Mouse (Mus musculus) liver, embryonic 14.5 days (tissue): ENCODE measurements at regions not wholly inside any gene's neighbourhood (a gene's known extent, or its start where the extent isn't known, plus 50 kb on each side); places are given as distances from the start of the nearest gene placed in this dataset.
A peak's percentile ranks its signal among the peaks of the same experiment; 100 is the strongest.

ENCODE experiments used
- ATAC-seq: fragments of 200-750 bp; cut with Nextera tagmentation; 2 replicates; pipeline ENCODE4 v1.8.0; 2017; ENCODE audit warnings: moderate number of reproducible peaks, mild to moderate bottlenecking, moderate library complexity; ENCODE audit not compliant: insufficient read depth
- DNase-seq, 3 experiments: peaks; one replicate each; pipeline ENCODE4 v3.0.0-alpha.2; 2012 to 2013; ENCODE audit warnings: low read depth in 3 of 3, low spot score in 3 of 3
- H3K27ac ChIP-seq: fragments of 300-500 bp; sonication (generic); 2 replicates; pipeline ENCODE4 v1.5.1; 2014; ENCODE audit warnings: moderate library complexity, mild to moderate bottlenecking, control low read depth, inconsistent platforms
- H3K27me3 ChIP-seq: fragments of 300-500 bp; sonication (generic); 2 replicates; pipeline ENCODE4 v1.6.1; 2014; ENCODE audit warnings: mild to moderate bottlenecking, low read length, moderate library complexity; ENCODE audit not compliant: control insufficient read depth, insufficient read depth
- H3K36me3 ChIP-seq: fragments of 300-500 bp; sonication (generic); replicated peaks from 2 replicates; pipeline ENCODE4 v1.6.1; 2014; ENCODE audit warnings: low read depth; ENCODE audit not compliant: control insufficient read depth, insufficient read depth
- H3K4me1 ChIP-seq, 2 experiments: fragments of 200-500 bp in 1 of 2; fragments of 300-500 bp in 1 of 2; sonication (generic) in 1 of 2; replicated peaks; 2 replicates each; pipeline ENCODE4 v1.6.1; 2012 to 2014; ENCODE audit warnings: antibody characterized with exemption in 1 of 2, inconsistent platforms in 1 of 2, low read length in 1 of 2; ENCODE audit not compliant: control insufficient read depth in 2 of 2, insufficient read depth in 2 of 2
- H3K4me2 ChIP-seq: fragments of 300-500 bp; sonication (generic); 2 replicates; pipeline ENCODE4 v1.6.1; 2014; ENCODE audit warnings: low read depth, mild to moderate bottlenecking, control low read depth, moderate library complexity
- H3K4me3 ChIP-seq, 2 experiments: fragments of 200-500 bp in 1 of 2; fragments of 300-500 bp in 1 of 2; sonication (generic) in 1 of 2; 2 replicates each; pipeline ENCODE4 v1.5.1; 2012 to 2014; ENCODE audit warnings: low read depth in 2 of 2, low read length in 2 of 2, mild to moderate bottlenecking in 2 of 2, control low read depth in 1 of 2, inconsistent platforms in 1 of 2, moderate library complexity in 1 of 2; ENCODE audit not compliant: insufficient read depth in 1 of 2
- H3K9ac ChIP-seq: fragments of 300-500 bp; sonication (generic); replicated peaks from 2 replicates; pipeline ENCODE4 v1.6.1; 2014; ENCODE audit warnings: mild to moderate bottlenecking, control low read depth, moderate library complexity
- H3K9me3 ChIP-seq: fragments of 300-500 bp; sonication (generic); 2 replicates; pipeline ENCODE4 v1.6.1; 2016; ENCODE audit warnings: low read length, mixed read lengths; ENCODE audit not compliant: control insufficient read depth
- CTCF ChIP-seq: IDR thresholded peaks from 2 replicates; pipeline ENCODE4 v1.5.1; 2016; ENCODE audit warnings: antibody characterized with exemption, low read depth, control low read depth
- EP300 ChIP-seq: IDR thresholded peaks from 2 replicates; pipeline ENCODE4 v1.6.1; 2016; ENCODE audit warnings: antibody characterized with exemption, low read depth
- WGBS: fragments of 180-500 bp; shearing (Covaris S2); extraction: QIAGEN DNeasy Blood & Tissue Kit; methylation state at CpG from one replicate; pipeline ENCODE4 v1.1.7; 2014; ENCODE audit not compliant: insufficient replicate concordance; 5-methylcytosine and 5-hydroxymethylcytosine counted together

GRCm38 (mm10) chr7:40071313-40071712 lies 553.7 kb downstream of the Zfp619 start:
- DNase-seq (no peak), ATAC-seq (no peak)
- H3K27ac ChIP-seq, result no peak overlapping the region
- no peak overlapping the region for H3K9ac ChIP-seq
- 46% methylated on average over 2 of the region's 2 CpGs for WGBS
- no peak for TF ChIP-seq EP300
- no peak for TF ChIP-seq CTCF
- no peaks in the 10 kb centered on the region for H3K36me3 ChIP-seq
- no peak overlapping the region for H3K4me2 ChIP-seq
- no peaks in the 10 kb centered on the region for H3K27me3 ChIP-seq
- no peaks in the 10 kb centered on the region for H3K9me3 ChIP-seq
- H3K4me3 ChIP-seq, result no peak overlapping the region
- no peaks in the 10 kb centered on the region for H3K4me1 ChIP-seq

- 73% methylated on average over 1 of the region's 1 CpGs for WGBS
- Histone ChIP-seq H3K4me2 (no peak overlapping the region), H3K27ac (no peak overlapping the region), H3K4me1 (no peaks in the 10 kb centered on the region), H3K4me3 (no peak overlapping the region), H3K9me3 (no peaks in the 10 kb centered on the region), H3K27me3 (no peaks in the 10 kb centered on the region), H3K36me3 (no peaks in the 10 kb centered on the region), H3K9ac (no peak overlapping the region)
- no peak for TF ChIP-seq CTCF
- TF ChIP-seq EP300, result no peak
- ATAC-seq, result no peak
- no peak for DNase-seq
These were observed 554.9 kb downstream of the Zfp619 start for GRCm38 (mm10) chr7:40072478-40072877.

GRCm38 (mm10) chr7:40086236-40086635 lies 568.7 kb downstream of the Zfp619 start:
- H3K9ac ChIP-seq, result no peak overlapping the region
- no peak overlapping the region for H3K4me2 ChIP-seq
- 38% methylated on average over 2 of the region's 2 CpGs for WGBS
- no peaks in the 10 kb centered on the region for H3K36me3 ChIP-seq
- no peaks in the 10 kb centered on the region for H3K4me1 ChIP-seq
- no peak for DNase-seq
- peak; percentile 27; the same call in 1 of the 2 replicates for TF ChIP-seq CTCF
- no peak for TF ChIP-seq EP300
- H3K27ac ChIP-seq, result no peak overlapping the region
- no peak for ATAC-seq
- H3K27me3 ChIP-seq, result no peaks in the 10 kb centered on the region
- no peaks in the 10 kb centered on the region for H3K9me3 ChIP-seq
- H3K4me3 ChIP-seq, result no peak overlapping the region

GRCm38 (mm10) chr7:40097094-40097493 lies 579.5 kb downstream of the Zfp619 start:
- DNase-seq (no peak), ATAC-seq (no peak)
- H3K4me2 ChIP-seq, result no peak overlapping the region
- H3K9ac ChIP-seq, result no peak overlapping the region
- no peak overlapping the region for H3K27ac ChIP-seq
- H3K4me1 ChIP-seq, result no peaks in the 10 kb centered on the region
- no peak overlapping the region for H3K4me3 ChIP-seq
- no peaks in the 10 kb centered on the region for H3K36me3 ChIP-seq
- TF ChIP-seq CTCF (no peak), EP300 (no peak)
- no peaks in the 10 kb centered on the region for H3K9me3 ChIP-seq
- WGBS, result 50% methylated on average over 2 of the region's 2 CpGs
- H3K27me3 ChIP-seq, result no peaks in the 10 kb centered on the region

GRCm38 (mm10) chr7:40103057-40103945 lies 585.7 kb downstream of the Zfp619 start:
- no peak for TF ChIP-seq EP300
- no peak for TF ChIP-seq CTCF
- 60% methylated on average over 7 of the region's 7 CpGs for WGBS
- Histone ChIP-seq H3K27me3 (no peaks in the 10 kb centered on the region), H3K4me3 (no peak overlapping the region), H3K27ac (no peak overlapping the region), H3K9me3 (no peaks in the 10 kb centered on the region), H3K36me3 (no peaks in the 10 kb centered on the region), H3K9ac (no peak overlapping the region), H3K4me1 (no peaks in the 10 kb centered on the region), H3K4me2 (no peak overlapping the region)
- DNase-seq (no peak), ATAC-seq (no peak)
